Mouse (Mus musculus) CH12.LX (cell line): ENCODE data around the gene BC017158. TPM values are rescaled to one million over a fixed set of nuclear protein-coding genes. Genes with fewer than 3 reads are reported as not detected.

ENCODE experiments used
- DNase-seq: peaks from one replicate; pipeline ENCODE4 v3.0.0-alpha.2; 2013; ENCODE audit errors: extremely low read depth
- H3K27ac ChIP-seq: 2 replicates; pipeline ENCODE4 v1.5.1; 2012; ENCODE audit warnings: low read depth, mild to moderate bottlenecking, control low read depth, moderate library complexity; ENCODE audit not compliant: insufficient read depth
- H3K27me3 ChIP-seq: replicated peaks from 2 replicates; pipeline ENCODE3; 2012; ENCODE audit warnings: inconsistent platforms
- H3K36me3 ChIP-seq, 2 experiments: replicated peaks in 1 of 2; 2 replicates each; pipeline versions ENCODE3 to v1.6.1; 2012; ENCODE audit warnings: inconsistent platforms in 1 of 2, low read length in 1 of 2, mild to moderate bottlenecking in 1 of 2, mixed read lengths in 1 of 2, moderate library complexity in 1 of 2; ENCODE audit not compliant: control insufficient read depth in 1 of 2, insufficient read depth in 1 of 2
- H3K4me1 ChIP-seq, 2 experiments: 2 replicates each; pipeline ENCODE4 v1.6.1; 2012; ENCODE audit warnings: inconsistent platforms in 1 of 2, moderate library complexity in 1 of 2; ENCODE audit not compliant: insufficient read depth in 2 of 2, control insufficient read depth in 1 of 2
- H3K4me2 ChIP-seq: 2 replicates; pipeline ENCODE4 v1.6.1; 2012; ENCODE audit warnings: low read depth, mild to moderate bottlenecking, control low read depth; ENCODE audit not compliant: poor library complexity, insufficient read depth, severe bottlenecking
- H3K4me3 ChIP-seq, 3 experiments: fragments of 150-350 bp in 1 of 3; sonication (generic) in 1 of 3; replicated peaks in 1 of 3; 2 replicates each; pipeline versions ENCODE3 to v1.5.1; 2011 to 2012; ENCODE audit warnings: low read depth in 2 of 3, low read length in 2 of 3, mild to moderate bottlenecking in 2 of 3, moderate library complexity in 2 of 3, control low read depth in 1 of 3, improper control_type of control experiment in 1 of 3, inconsistent platforms in 1 of 3, mixed read lengths in 1 of 3; ENCODE audit not compliant: poor library complexity in 1 of 3
- H3K79me2 ChIP-seq: replicated peaks from 2 replicates; pipeline ENCODE4 v1.6.1; 2012; ENCODE audit warnings: mild to moderate bottlenecking, moderate library complexity; ENCODE audit not compliant: control insufficient read depth, poor library complexity, insufficient read depth, severe bottlenecking; ENCODE audit errors: extremely low read depth
- H3K9ac ChIP-seq: 2 replicates; pipeline ENCODE4 v1.6.1; 2012; ENCODE audit warnings: low read depth, mild to moderate bottlenecking, control low read depth, moderate library complexity; ENCODE audit not compliant: insufficient read depth
- H3K9me3 ChIP-seq: replicated peaks from 2 replicates; pipeline ENCODE3; 2012; ENCODE audit warnings: low read length, inconsistent platforms, mixed read lengths
- BHLHE40 ChIP-seq: IDR thresholded peaks from 2 replicates; pipeline ENCODE4 v1.6.1; 2011; ENCODE audit warnings: mild to moderate bottlenecking, low read depth, low read length, improper control_type of control experiment
- CTCF ChIP-seq, 2 experiments: IDR thresholded peaks in 1 of 2; conservative IDR thresholded peaks in 1 of 2; 2 replicates each; pipeline ENCODE4 v1.5.1; 2011 to 2012; ENCODE audit warnings: low read depth in 2 of 2, low read length in 2 of 2, improper control_type of control experiment in 1 of 2, inconsistent platforms in 1 of 2, mild to moderate bottlenecking in 1 of 2, moderate library complexity in 1 of 2
- E2F4 ChIP-seq: IDR thresholded peaks from 2 replicates; pipeline ENCODE4 v1.6.1; 2011; ENCODE audit warnings: low read depth, low read length, improper control_type of control experiment; ENCODE audit not compliant: insufficient replicate concordance
- EP300 ChIP-seq: IDR thresholded peaks from 2 replicates; pipeline ENCODE4 v1.6.1; 2011; ENCODE audit warnings: low read length, improper control_type of control experiment
- ETS1 ChIP-seq: conservative IDR thresholded peaks from 2 replicates; pipeline ENCODE4 v1.6.1; 2012; ENCODE audit warnings: low read depth, mild to moderate bottlenecking, inconsistent platforms, low read length, improper control_type of control experiment, moderate library complexity
- IRF4 ChIP-seq: IDR thresholded peaks from 2 replicates; pipeline ENCODE4 v1.6.1; 2014; ENCODE audit warnings: low read depth, mild to moderate bottlenecking, inconsistent platforms, low read length, improper control_type of control experiment
- JUND ChIP-seq: conservative IDR thresholded peaks from 2 replicates; pipeline ENCODE4 v1.6.1; 2011; ENCODE audit warnings: low read depth, low read length, improper control_type of control experiment
- MAX ChIP-seq: IDR thresholded peaks from 2 replicates; pipeline ENCODE4 v1.6.1; 2011; ENCODE audit warnings: low read length, improper control_type of control experiment
- MEF2A ChIP-seq: IDR thresholded peaks from 2 replicates; pipeline ENCODE4 v1.6.1; 2014; ENCODE audit warnings: low read depth, mild to moderate bottlenecking, inconsistent platforms, low read length, improper control_type of control experiment, borderline replicate concordance
- PAX5 ChIP-seq: IDR thresholded peaks from 2 replicates; pipeline ENCODE4 v1.6.1; 2012; ENCODE audit warnings: low read length, inconsistent platforms, mixed read lengths
- POLR2A ChIP-seq: IDR thresholded peaks from 2 replicates; pipeline ENCODE4 v1.6.1; 2011; ENCODE audit warnings: low read depth, mild to moderate bottlenecking, improper control_type of control experiment, low read length
- POLR2AphosphoS2 ChIP-seq: IDR thresholded peaks from 2 replicates; pipeline ENCODE4 v1.6.1; 2011; ENCODE audit warnings: low read depth, low read length, improper control_type of control experiment
- RCOR1 ChIP-seq: conservative IDR thresholded peaks from 2 replicates; pipeline ENCODE4 v1.6.1; 2012; ENCODE audit warnings: low read depth, mild to moderate bottlenecking, inconsistent platforms, low read length, improper control_type of control experiment
- SMC3 ChIP-seq: IDR thresholded peaks from 2 replicates; pipeline ENCODE4 v1.6.1; 2011; ENCODE audit warnings: low read depth, low read length, improper control_type of control experiment
- UBTF ChIP-seq: IDR thresholded peaks from 2 replicates; pipeline ENCODE4 v1.6.1; 2012; ENCODE audit warnings: low read depth, mild to moderate bottlenecking, inconsistent platforms, low read length, improper control_type of control experiment, moderate library complexity
- USF1 ChIP-seq: IDR thresholded peaks from 2 replicates; pipeline ENCODE4 v1.6.1; 2014; ENCODE audit warnings: low read depth, mild to moderate bottlenecking, inconsistent platforms, low read length, improper control_type of control experiment
- ZKSCAN1 ChIP-seq: IDR thresholded peaks from 2 replicates; pipeline ENCODE4 v1.6.1; 2012; ENCODE audit warnings: low read depth, inconsistent platforms, low read length, improper control_type of control experiment, borderline replicate concordance
- ZNF384 ChIP-seq: IDR thresholded peaks from 2 replicates; pipeline ENCODE4 v1.6.1; 2012; ENCODE audit warnings: low read depth, low read length, improper control_type of control experiment, inconsistent platforms
- dilution Hi-C: fragments of 300-500 bp; cut with MboI; formaldehyde crosslinking; loops from 2 replicates; pipeline ENCODE4 v1.14.3; 2020; ENCODE audit warnings: low sequenced_read_pairs; ENCODE audit not compliant: extremely low pct_unique_long_range_greater_than_20kb, extremely low pct_ligation_motif_present
- in situ Hi-C: fragments of 300-500 bp; cut with MboI; formaldehyde crosslinking; loops from 3 replicates; pipeline ENCODE4 v1.14.3; 2019; ENCODE audit warnings: low sequenced_read_pairs, low pct_ligation_motif_present, low pct_unique_long_range_greater_than_20kb, mixed read lengths
- polyA plus RNA-seq: library from polyadenylated mRNA; unstranded; fragments of >175 nt; gene quantifications from 2 replicates; pipeline ENCODE4 v1.2.1, GENCODE M21; 2012; ENCODE audit warnings: low read depth; ENCODE audit not compliant: insufficient read length
- total RNA-seq, 2 experiments: library from RNA; depleted of rRNA; stranded (reverse); fragments of 300-350 nt in 1 of 2; fragments of >200 nt in 1 of 2; gene quantifications; 2 replicates each; pipeline ENCODE4 v1.2.3; 2012 to 2014

The BC017158 gene
- total and polyA plus RNA-seq, 3 experiments: 4.9 to 14.5 (median 8.1) TPM

GRCm38 (mm10) chr7:128332896-128333295, 34.9 kb upstream of the BC017158 start:
- H3K36me3 ChIP-seq: no peaks in the 10 kb centered on the region
- H3K9ac ChIP-seq: no peak overlapping the region
- H3K4me3 ChIP-seq: no peak overlapping the region
- H3K9me3 ChIP-seq: peaks cover 2% of the 10 kb centered on the region
- no peak overlapping the region for H3K27ac ChIP-seq
- H3K79me2 ChIP-seq: no peaks in the 10 kb centered on the region
- H3K27me3 ChIP-seq: peaks cover 2% of the 10 kb centered on the region
- H3K4me1 ChIP-seq: peaks cover 4 to 13% of the 10 kb centered on the region in 2 experiments
- in situ Hi-C loops (no loop called here), dilution Hi-C loops (no loop called here)
- TF ChIP-seq E2F4 (no peak), EP300 (peak; percentile 70), ETS1 (0 out of 2 replicates have a peak, but pooled peaks have one; percentile 12), CTCF (conservative IDR thresholded peaks at IDR 0.05 in 1 of 2, IDR thresholded peaks at IDR 0.05 in 1 of 2; ENCODE audit: low read depth in 2 of 2, low read length in 2 of 2) (peak in 1 of 2 experiments; percentile 20; a peak in 2 of 4 replicates), BHLHE40 (peak; percentile 95), USF1 (no peak)
- H3K4me2 ChIP-seq: no peak overlapping the region
- DNase-seq: peak; percentile 80

- Histone ChIP-seq H3K9ac (no peak overlapping the region), H3K36me3 (no peaks in the 10 kb centered on the region), H3K9me3 (no peaks in the 10 kb centered on the region), H3K27ac (no peak overlapping the region), H3K4me3 (no peak overlapping the region), H3K79me2 (no peaks in the 10 kb centered on the region), H3K4me2 (no peak overlapping the region), H3K4me1 (peaks cover 4 to 13% of the 10 kb centered on the region in 2 experiments), H3K27me3 (peaks cover 4% of the 10 kb centered on the region)
- no peak for DNase-seq
- in situ Hi-C loops (no loop called here), dilution Hi-C loops (no loop called here)
- no peak for TF ChIP-seq ZNF384
- no peak for TF ChIP-seq RCOR1
- no peak for TF ChIP-seq POLR2A
- TF ChIP-seq MEF2A: no peak
- TF ChIP-seq SMC3: no peak
- TF ChIP-seq BHLHE40: no peak
- no peak for TF ChIP-seq UBTF
- no peak for TF ChIP-seq PAX5
- no peak for TF ChIP-seq ZKSCAN1
- no peak for TF ChIP-seq IRF4
- TF ChIP-seq MAX: no peak
- no peak for TF ChIP-seq POLR2AphosphoS2
- no peak for TF ChIP-seq JUND
Observed at GRCm38 (mm10) chr7:128330981-128331380, 33.0 kb upstream of the BC017158 start.
